Mouse (Mus musculus): Measurements from ENCODE around the gene Tbc1d8. TPM values are rescaled to one million over a fixed set of nuclear protein-coding genes. Genes with fewer than 3 reads are reported as not detected.

The Tbc1d8 gene
- total and polyA plus RNA-seq, 3 experiments = 1.5 to 2.4 TPM; not detected in 1

DNA sequence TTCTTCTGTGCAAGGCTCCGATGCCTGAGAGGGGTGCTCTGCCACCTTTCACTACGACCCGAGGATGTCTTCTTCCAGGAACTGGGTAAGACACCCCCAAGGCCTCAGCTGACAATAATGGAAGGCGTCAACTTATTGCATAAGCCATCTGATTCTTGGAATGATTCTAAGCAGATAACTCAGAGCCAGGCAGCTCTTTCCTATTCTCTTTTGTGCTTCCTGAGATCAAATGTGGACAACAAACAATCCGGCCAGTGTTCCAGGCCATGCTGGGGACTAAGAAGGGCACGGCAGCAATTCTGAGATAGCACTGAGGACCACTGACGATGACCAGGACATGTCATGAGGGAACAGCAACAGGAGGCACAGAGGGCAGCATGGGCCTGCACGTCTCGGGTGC, 59.7 kb downstream of the Tbc1d8 start:
- no peaks in the 10 kb centered on the region for H3K27me3 ChIP-seq (ENCODE audit: control insufficient read depth in 1 of 2, insufficient read depth in 2 of 2, low read length in 2 of 2)
- H3K79me2 ChIP-seq (ENCODE audit: control insufficient read depth, insufficient read depth, low read length, poor library complexity) = no peaks in the 10 kb centered on the region
- no peaks in the 10 kb centered on the region for H3K9me3 ChIP-seq (replicated peaks; ENCODE audit: insufficient read depth, low read length)
- no peak for DNase-seq (ENCODE audit: low read depth, low spot score)
- H3K36me3 ChIP-seq (ENCODE audit: control insufficient read depth in 1 of 2, insufficient read depth in 2 of 2, low read length in 2 of 2) = peaks cover 0 to 2% of the 10 kb centered on the region in 2 experiments; a peak in 2 of 4 replicates
- H3K9ac ChIP-seq (ENCODE audit: control insufficient read depth, low read depth, low read length, poor library complexity, severe bottlenecking) = no peak overlapping the region
- H3K27ac ChIP-seq (ENCODE audit: control insufficient read depth, low read depth, low read length) = no peak overlapping the region
- H3K4me3 ChIP-seq (ENCODE audit: control insufficient read depth in 1 of 2, insufficient read depth in 1 of 2, low read depth in 2 of 2, low read length in 2 of 2) = no peak overlapping the region
- peaks cover 0 to 3% of the 10 kb centered on the region in 2 experiments; a peak in 1 of 4 replicates for H3K4me1 ChIP-seq (ENCODE audit: control insufficient read depth in 1 of 2, insufficient read depth in 2 of 2, low read length in 2 of 2)
- TF ChIP-seq UBTF (IDR thresholded peaks at IDR 0.05; ENCODE audit: borderline replicate concordance, insufficient read depth, low read depth, low read length) = no peak
- no peak for TF ChIP-seq MEF2A (IDR thresholded peaks at IDR 0.05; ENCODE audit: extremely low read depth, insufficient replicate concordance, low read depth, low read length, poor library complexity, severe bottlenecking)
- TF ChIP-seq POLR2A (IDR thresholded peaks at IDR 0.05; ENCODE audit: control insufficient read depth in 1 of 2, insufficient read depth in 1 of 2, low read depth in 1 of 2, low read length in 2 of 2, poor library complexity in 1 of 2) = no peak
- no peak for TF ChIP-seq RAD21 (IDR thresholded peaks at IDR 0.05; ENCODE audit: low read depth, low read length)
- TF ChIP-seq SIN3A (IDR thresholded peaks at IDR 0.05; ENCODE audit: low read length) = no peak

DNA sequence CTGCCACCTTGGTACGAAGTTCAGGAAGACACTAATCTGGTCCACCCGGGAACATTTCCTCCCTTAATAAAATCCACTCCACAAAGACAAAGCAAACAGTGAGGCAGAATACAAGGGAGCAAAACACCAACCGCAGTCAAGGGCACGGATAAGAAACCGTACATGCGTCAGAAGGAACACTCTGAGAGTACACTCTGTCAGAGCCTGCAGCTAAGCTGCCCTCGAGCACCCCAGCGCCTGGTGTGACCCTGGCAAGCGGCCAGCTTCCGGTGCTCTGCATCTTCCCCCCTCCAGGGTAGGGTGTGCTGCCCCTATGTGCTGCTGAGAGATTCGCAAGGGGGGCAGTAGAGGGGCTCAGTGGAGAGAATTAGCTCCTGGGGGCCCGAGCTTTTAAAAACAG, 60.7 kb downstream of the Tbc1d8 start:
- peak; percentile 44 for DNase-seq (ENCODE audit: low read depth, low spot score)
- Histone ChIP-seq H3K36me3 (ENCODE audit: control insufficient read depth in 1 of 2, insufficient read depth in 2 of 2, low read length in 2 of 2) (peaks cover 0 to 2% of the 10 kb centered on the region in 2 experiments; a peak in 2 of 4 replicates), H3K9ac (ENCODE audit: control insufficient read depth, low read depth, low read length, poor library complexity, severe bottlenecking) (no peak overlapping the region), H3K9me3 (replicated peaks; ENCODE audit: insufficient read depth, low read length) (no peaks in the 10 kb centered on the region), H3K27me3 (ENCODE audit: control insufficient read depth in 1 of 2, insufficient read depth in 2 of 2, low read length in 2 of 2) (no peaks in the 10 kb centered on the region), H3K79me2 (ENCODE audit: control insufficient read depth, insufficient read depth, low read length, poor library complexity) (no peaks in the 10 kb centered on the region), H3K27ac (ENCODE audit: control insufficient read depth, low read depth, low read length) (no peak overlapping the region), H3K4me3 (ENCODE audit: control insufficient read depth in 1 of 2, insufficient read depth in 1 of 2, low read depth in 2 of 2, low read length in 2 of 2) (no peak overlapping the region), H3K4me1 (ENCODE audit: control insufficient read depth in 1 of 2, insufficient read depth in 2 of 2, low read length in 2 of 2) (peaks cover 0 to 3% of the 10 kb centered on the region in 2 experiments; a peak in 1 of 4 replicates)
- TF ChIP-seq POLR2AphosphoS5 (IDR thresholded peaks at IDR 0.05; ENCODE audit: borderline replicate concordance, low read depth, low read length) = no peak
- TF ChIP-seq MAZ (IDR thresholded peaks at IDR 0.05; ENCODE audit: low read depth, low read length) = 0 out of 2 replicates have a peak, but pooled peaks have one; percentile 31
- no peak for TF ChIP-seq GABPA (IDR thresholded peaks at IDR 0.05; ENCODE audit: low read depth, low read length)
- no peak for TF ChIP-seq USF1 (IDR thresholded peaks at IDR 0.05; ENCODE audit: low read depth, low read length)

DNA sequence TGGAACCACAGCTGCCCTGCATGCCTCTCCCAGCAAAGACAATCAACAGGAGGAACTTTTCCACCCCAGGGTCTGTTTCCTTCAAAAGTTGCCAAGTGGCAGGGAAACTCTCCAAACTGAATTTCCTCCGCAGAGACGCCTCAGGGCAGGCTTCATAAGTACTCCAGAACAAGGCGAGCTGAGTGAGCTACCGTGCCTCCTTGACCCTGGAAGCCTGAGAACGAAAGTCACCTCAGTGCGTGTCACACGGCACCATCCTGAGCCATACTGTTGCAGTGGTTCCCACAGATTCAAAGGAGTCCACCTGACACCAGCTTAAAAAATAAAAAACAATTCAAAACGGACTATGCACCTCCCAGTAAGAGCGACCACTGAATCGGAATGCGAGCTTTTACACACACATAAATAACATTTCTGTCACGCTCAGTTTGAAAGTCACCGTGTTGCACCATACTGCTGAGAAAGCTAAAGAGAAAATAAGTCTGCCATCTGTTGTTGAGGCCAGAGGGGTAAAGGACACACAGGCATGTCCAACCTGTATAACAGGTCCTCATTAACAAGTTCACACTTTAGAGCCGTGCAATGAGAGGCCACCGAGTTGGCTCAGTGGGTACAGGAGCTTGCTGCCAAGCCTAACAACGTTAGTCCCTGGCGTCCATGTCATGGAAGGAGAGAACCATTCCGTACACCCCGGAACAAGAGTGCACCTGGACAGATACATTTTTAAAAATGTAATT, 68.3 kb downstream of the Tbc1d8 start:
- DNase-seq (ENCODE audit: low read depth, low spot score) = no peak
- TF ChIP-seq POLR2AphosphoS2 (IDR thresholded peaks at IDR 0.05; ENCODE audit: low read length) = no peak
- no peak for TF ChIP-seq NELFE (IDR thresholded peaks at IDR 0.05; ENCODE audit: low read depth, low read length)
- TF ChIP-seq ZKSCAN1 (IDR thresholded peaks at IDR 0.05; ENCODE audit: low read depth, low read length) = no peak
- TF ChIP-seq TBP (IDR thresholded peaks at IDR 0.05; ENCODE audit: low read depth, low read length) = no peak
- TF ChIP-seq POLR2A (IDR thresholded peaks at IDR 0.05; ENCODE audit: control insufficient read depth in 1 of 2, insufficient read depth in 1 of 2, low read depth in 1 of 2, low read length in 2 of 2, poor library complexity in 1 of 2) = no peak
- no peak for TF ChIP-seq ZC3H11A (IDR thresholded peaks at IDR 0.05; ENCODE audit: low read depth, low read length)
- TF ChIP-seq CTCF (IDR thresholded peaks at IDR 0.05 in 2 of 3, conservative IDR thresholded peaks at IDR 0.05 in 1 of 3; ENCODE audit: control insufficient read depth in 1 of 3, insufficient read depth in 1 of 3, low read depth in 2 of 3, low read length in 3 of 3, poor library complexity in 1 of 3, severe bottlenecking in 1 of 3) = no peak
- no peak for TF ChIP-seq MAZ (IDR thresholded peaks at IDR 0.05; ENCODE audit: low read depth, low read length)
- TF ChIP-seq POLR2AphosphoS5 (IDR thresholded peaks at IDR 0.05; ENCODE audit: borderline replicate concordance, low read depth, low read length) = no peak
- no peak for TF ChIP-seq MEF2A (IDR thresholded peaks at IDR 0.05; ENCODE audit: extremely low read depth, insufficient replicate concordance, low read depth, low read length, poor library complexity, severe bottlenecking)
- no peak for TF ChIP-seq TAL1 (IDR thresholded peaks at IDR 0.05; ENCODE audit: low read length)
- no peak for TF ChIP-seq EP300 (IDR thresholded peaks at IDR 0.05; ENCODE audit: low read depth in 1 of 2, low read length in 2 of 2)
- no peak for TF ChIP-seq ETS1 (IDR thresholded peaks at IDR 0.05; ENCODE audit: low read depth, low read length)
- TF ChIP-seq CHD2 (IDR thresholded peaks at IDR 0.05; ENCODE audit: low read length) = no peak
- no peak for TF ChIP-seq KAT2A (conservative IDR thresholded peaks at IDR 0.05; ENCODE audit: low read depth, low read length)
- H3K4me3 ChIP-seq (ENCODE audit: control insufficient read depth in 1 of 2, insufficient read depth in 1 of 2, low read depth in 2 of 2, low read length in 2 of 2) = no peak overlapping the region
- H3K27me3 ChIP-seq (ENCODE audit: control insufficient read depth in 1 of 2, insufficient read depth in 2 of 2, low read length in 2 of 2) = no peaks in the 10 kb centered on the region
- no peaks in the 10 kb centered on the region for H3K79me2 ChIP-seq (ENCODE audit: control insufficient read depth, insufficient read depth, low read length, poor library complexity)
- no peaks in the 10 kb centered on the region for H3K9me3 ChIP-seq (replicated peaks; ENCODE audit: insufficient read depth, low read length)
- H3K4me1 ChIP-seq (ENCODE audit: control insufficient read depth in 1 of 2, insufficient read depth in 2 of 2, low read length in 2 of 2) = peaks cover 5 to 6% of the 10 kb centered on the region in 2 experiments
- peaks cover 0 to 3% of the 10 kb centered on the region in 2 experiments; a peak in 1 of 4 replicates for H3K36me3 ChIP-seq (ENCODE audit: control insufficient read depth in 1 of 2, insufficient read depth in 2 of 2, low read length in 2 of 2)
- H3K9ac ChIP-seq (ENCODE audit: control insufficient read depth, low read depth, low read length, poor library complexity, severe bottlenecking) = no peak overlapping the region
- no peak overlapping the region for H3K27ac ChIP-seq (ENCODE audit: control insufficient read depth, low read depth, low read length)
